Mouse (Mus musculus) urinary bladder, postnatal 36 days (tissue): Measurements from ENCODE around the gene Fcgrt.

Experiments used
- DNase-seq, 2 experiments: peaks; one replicate each; pipeline ENCODE4 v3.0.0; 2022; ENCODE audit warnings: low spot score in 2 of 2, mixed read lengths in 1 of 2

Fcgrt gene

GRCm38 (mm10) chr7:45083300-45083890, 20.3 kb downstream of the Fcgrt start:
- no peak for DNase-seq

DNA sequence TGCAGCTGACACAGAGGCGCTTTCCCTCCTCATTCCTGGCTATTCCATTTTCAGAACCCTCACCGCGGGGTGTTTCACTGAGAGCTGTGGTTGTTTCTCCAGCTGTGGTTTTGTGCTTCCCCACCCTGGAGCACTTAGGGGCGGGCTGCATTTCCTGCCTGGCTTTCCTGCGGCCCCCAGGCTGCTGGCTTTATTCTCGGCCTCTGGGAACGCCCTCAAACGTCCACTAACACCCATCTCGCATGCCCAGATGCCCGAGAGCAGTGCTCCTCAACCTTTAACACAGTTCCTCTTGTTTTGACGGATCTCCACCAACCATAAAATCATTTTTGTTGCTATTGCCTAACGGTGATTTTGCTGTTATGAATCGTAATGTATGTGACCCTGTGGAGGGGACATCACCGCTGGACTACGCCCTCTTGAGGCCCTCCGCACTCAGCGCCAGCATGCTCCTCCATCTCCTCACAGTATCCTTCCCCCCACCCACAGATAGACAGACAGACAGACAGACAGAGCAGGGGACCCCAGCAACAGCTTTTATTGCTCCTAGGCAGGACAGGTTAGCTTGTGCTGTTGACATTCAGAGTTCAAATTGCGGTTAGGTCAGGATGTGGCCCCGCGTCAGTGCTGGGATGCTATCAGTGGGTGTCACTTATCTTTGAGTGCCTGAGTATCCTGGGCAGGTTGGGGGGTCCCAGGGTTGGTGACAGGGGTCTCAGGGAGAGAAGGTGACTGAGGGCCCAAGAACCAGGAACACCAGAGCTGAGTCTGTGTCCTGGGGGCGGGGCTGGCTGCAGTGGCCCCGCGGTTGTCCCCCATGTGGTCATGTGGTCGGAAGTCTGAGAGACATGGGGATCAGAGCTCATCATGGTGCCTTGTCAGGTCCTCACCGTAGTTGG, 21.0 kb downstream of the Fcgrt start:
- DNase-seq, result peak in 1 of 2 experiments; percentile 56

- DNase-seq, result no peak
These were observed 22.6 kb downstream of the Fcgrt start for GRCm38 (mm10) chr7:45081016-45081415.

DNA sequence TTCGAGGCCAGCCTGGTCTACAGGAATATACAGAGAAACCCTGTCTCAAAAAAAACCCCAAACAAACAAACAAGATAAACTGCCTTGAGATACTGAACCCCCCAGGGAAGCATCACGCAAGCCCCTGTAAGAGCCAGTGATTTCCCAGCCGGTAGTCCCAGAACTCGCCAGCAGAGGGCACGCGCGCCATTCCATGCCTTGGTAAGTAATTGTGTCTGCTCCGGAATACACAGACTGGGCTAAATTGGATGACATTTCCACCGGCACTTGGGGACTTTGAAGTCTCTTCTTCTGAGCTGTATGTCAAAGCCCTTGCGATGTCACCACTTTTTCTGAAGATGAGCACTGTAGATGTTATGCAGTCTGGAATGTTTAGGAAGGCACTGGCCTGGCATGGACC, 23.8 kb downstream of the Fcgrt start:
- peak; percentile 81 to 90 for DNase-seq

GRCm38 (mm10) chr7:45078513-45078912, 25.1 kb downstream of the Fcgrt start:
- DNase-seq, result peak; percentile 59 to 73

GRCm38 (mm10) chr7:45077829-45078228, 25.8 kb downstream of the Fcgrt start:
- DNase-seq, result no peak

GRCm38 (mm10) chr7:45077322-45077721, 26.3 kb downstream of the Fcgrt start:
- no peak for DNase-seq

DNA sequence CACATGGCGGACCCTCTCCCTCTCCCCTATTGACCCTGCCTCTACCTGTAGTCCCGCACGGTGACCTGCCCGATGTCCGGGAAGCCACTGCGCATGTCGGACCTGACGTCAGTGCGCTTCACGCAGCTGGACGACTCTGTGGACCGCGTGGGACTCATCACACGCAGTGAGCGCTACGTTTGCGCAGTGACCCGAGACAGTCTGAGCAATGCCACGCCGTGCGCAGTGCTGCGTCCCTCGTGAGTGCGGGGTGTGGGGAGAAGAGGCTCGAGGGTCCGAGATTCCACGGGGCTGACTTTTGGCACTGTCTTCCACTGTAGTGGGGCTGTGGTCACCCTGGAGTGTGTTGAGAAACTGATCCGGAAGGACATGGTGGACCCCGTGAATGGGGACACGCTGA, 27.1 kb downstream of the Fcgrt start:
- DNase-seq, result no peak

GRCm38 (mm10) chr7:45075405-45075804, 28.2 kb downstream of the Fcgrt start:
- DNase-seq, result no peak

GRCm38 (mm10) chr7:45073949-45074348, 29.7 kb downstream of the Fcgrt start:
- no peak for DNase-seq

GRCm38 (mm10) chr7:45073171-45073707, 30.4 kb downstream of the Fcgrt start:
- DNase-seq, result no peak

DNA sequence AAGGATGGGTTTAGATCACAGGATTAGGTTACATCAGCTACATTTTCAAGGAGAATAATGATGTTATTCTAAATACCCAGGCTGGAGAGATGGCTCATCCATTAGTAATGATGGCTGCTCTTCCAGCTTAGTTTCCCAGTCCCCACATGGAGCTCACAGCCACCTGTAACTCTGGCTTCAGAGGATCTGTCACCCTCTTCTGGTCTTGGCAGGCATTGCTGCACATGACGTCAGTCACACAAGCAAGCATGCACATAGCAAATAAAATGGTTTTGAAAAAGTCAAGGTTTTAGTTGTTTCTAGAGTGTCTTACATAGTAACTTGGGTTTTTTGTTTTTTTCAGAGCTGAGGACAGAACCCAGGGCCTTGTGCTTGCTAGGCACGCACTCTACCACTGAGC, 31.4 kb downstream of the Fcgrt start:
- no peak for DNase-seq

- DNase-seq, result no peak
These were observed 34.0 kb downstream of the Fcgrt start for GRCm38 (mm10) chr7:45069671-45070070.

- no peak for DNase-seq
These were observed 35.7 kb downstream of the Fcgrt start for GRCm38 (mm10) chr7:45068000-45068318.

DNA sequence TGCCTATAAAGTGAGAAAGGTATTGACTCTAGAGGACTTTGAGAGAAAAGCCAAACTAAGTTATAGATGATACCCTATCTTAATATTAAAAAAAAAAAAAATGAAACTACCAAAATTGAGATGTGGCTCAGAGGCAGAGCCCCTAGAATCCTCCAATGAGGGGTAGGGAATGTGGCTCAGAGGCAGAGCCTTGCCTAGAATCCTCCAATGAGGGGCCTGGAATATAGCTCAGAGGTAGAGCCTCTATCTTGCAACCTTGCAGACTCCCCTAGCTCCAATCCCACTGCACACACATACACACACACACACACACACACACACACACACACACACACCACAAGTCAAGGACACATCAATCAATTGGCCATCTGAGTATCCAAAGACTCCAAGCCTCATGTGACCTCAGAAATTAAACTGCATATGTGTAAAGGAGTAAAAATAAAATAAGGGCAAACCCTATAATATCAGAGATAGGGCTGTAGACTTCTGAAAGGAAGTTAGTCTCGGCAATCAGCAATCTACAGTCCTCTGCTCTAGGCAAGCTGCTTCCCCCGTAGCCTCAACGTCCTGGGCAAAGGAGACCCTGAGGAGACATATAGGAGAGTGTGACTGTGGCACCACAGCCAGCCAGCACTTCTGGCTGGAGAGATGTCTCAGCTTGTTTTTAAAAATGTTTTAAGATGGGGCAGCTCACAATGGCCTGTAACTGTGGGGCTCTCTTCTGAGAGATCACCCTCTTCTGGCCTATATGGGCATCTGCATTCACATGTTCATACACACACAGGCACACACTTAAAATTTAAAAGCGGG, 36.3 kb downstream of the Fcgrt start:
- DNase-seq, result no peak

GRCm38 (mm10) chr7:45062239-45062835, 41.3 kb downstream of the Fcgrt start, which contains the start of the genes Nosip and Prrg2:
Nosip (plus strand) TSS chr7:45062429.
Prrg2 (minus strand) TSS chr7:45062677.
- DNase-seq, result peak; percentile 94 to 95

- peak; percentile 49 to 60 for DNase-seq
These were observed 42.0 kb downstream of the Fcgrt start for GRCm38 (mm10) chr7:45061532-45062075.

- no peak for DNase-seq
These were observed 43.0 kb downstream of the Fcgrt start for GRCm38 (mm10) chr7:45060632-45061122.

DNA sequence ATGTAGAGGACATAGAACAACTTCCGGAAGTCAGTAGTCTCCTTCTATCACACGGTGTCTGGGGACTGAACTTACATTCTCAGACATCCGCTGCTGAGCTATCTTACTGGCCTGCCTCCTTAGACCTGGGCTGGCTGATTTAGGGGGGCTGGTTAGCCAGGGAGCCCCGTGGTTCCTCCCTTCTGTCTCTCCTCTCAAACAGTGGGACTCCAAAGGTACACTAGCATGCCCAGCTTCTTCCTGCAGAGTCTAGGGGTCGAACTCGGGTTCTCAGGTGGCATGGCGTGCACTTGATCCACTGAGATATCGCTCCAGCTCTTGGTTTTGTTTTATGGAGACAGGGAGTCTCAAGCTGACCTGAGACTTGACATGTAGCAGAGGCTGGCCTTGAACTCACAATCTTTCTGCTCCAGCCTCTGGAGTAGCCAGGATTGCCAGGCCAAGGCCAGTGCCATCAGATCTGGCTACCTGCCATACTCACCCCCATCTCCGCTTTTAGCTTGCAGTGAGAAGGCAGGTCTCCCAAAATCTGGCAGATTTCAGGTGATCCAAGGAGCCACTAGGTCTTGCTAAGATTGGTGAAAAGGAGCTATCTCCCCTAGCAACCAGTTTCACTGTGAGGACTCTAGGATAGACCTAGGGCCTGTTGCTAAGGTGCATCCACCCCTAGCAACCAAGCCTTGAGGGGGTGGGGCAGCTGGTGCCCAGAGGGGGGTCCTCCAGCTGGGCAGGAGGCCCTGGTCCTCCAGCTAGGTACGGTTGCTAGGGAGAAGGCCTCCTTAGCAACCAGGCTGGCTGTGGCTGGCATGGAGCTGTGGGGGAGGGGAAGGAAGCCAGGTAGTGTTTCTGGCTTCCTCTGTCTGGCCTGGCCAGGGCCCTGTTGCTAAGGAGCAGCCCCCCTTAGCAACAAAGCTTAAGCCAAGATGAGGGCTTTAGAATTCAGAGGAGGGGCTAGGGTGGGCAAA, 44.8 kb downstream of the Fcgrt start:
- no peak for DNase-seq

- DNase-seq, result no peak
These were observed 46.7 kb downstream of the Fcgrt start for GRCm38 (mm10) chr7:45056972-45057348.
